Mouse (Mus musculus): ENCODE measurements around the gene Ube2e1.

The Ube2e1 gene

GRCm38 (mm10) chr14:18331693-18332131, at the start of gene Ube2e1:
TSS of gene Ube2e1 (minus strand) at chr14:18331859.
- DNase-seq (ENCODE audit: low spot score), result peak; percentile 82

- no peak for DNase-seq (ENCODE audit: low spot score)
Observed at GRCm38 (mm10) chr14:18379841-18380240, 48.2 kb upstream of the Ube2e1 start.

- DNase-seq (ENCODE audit: low spot score), result no peak
Observed at GRCm38 (mm10) chr14:18377944-18378575, 46.4 kb upstream of the Ube2e1 start.

GRCm38 (mm10) chr14:18376206-18376605, 44.5 kb upstream of the Ube2e1 start:
- DNase-seq (ENCODE audit: low spot score), result no peak

GRCm38 (mm10) chr14:18373758-18374405, 42.2 kb upstream of the Ube2e1 start:
- no peak for DNase-seq (ENCODE audit: low spot score)

- DNase-seq (ENCODE audit: low spot score), result no peak
Observed at GRCm38 (mm10) chr14:18372761-18373610, 41.3 kb upstream of the Ube2e1 start.

GRCm38 (mm10) chr14:18369031-18369430, 37.4 kb upstream of the Ube2e1 start:
- no peak for DNase-seq (ENCODE audit: low spot score)

- no peak for DNase-seq (ENCODE audit: low spot score)
Observed at GRCm38 (mm10) chr14:18367025-18367424, 35.4 kb upstream of the Ube2e1 start.

- no peak for DNase-seq (ENCODE audit: low spot score)
Observed at GRCm38 (mm10) chr14:18364321-18364720, 32.7 kb upstream of the Ube2e1 start.

- no peak for DNase-seq (ENCODE audit: low spot score)
Observed at GRCm38 (mm10) chr14:18356442-18356841, 24.8 kb upstream of the Ube2e1 start.

- no peak for DNase-seq (ENCODE audit: low spot score)
Observed at GRCm38 (mm10) chr14:18355514-18356190, 24.0 kb upstream of the Ube2e1 start.

GRCm38 (mm10) chr14:18353525-18353924, 21.9 kb upstream of the Ube2e1 start:
- DNase-seq (ENCODE audit: low spot score), result no peak

GRCm38 (mm10) chr14:18352934-18353333, 21.3 kb upstream of the Ube2e1 start:
- no peak for DNase-seq (ENCODE audit: low spot score)

GRCm38 (mm10) chr14:18350680-18351079, 19.0 kb upstream of the Ube2e1 start:
- no peak for DNase-seq (ENCODE audit: low spot score)

- no peak for DNase-seq (ENCODE audit: low spot score)
Observed at GRCm38 (mm10) chr14:18349871-18350270, 18.2 kb upstream of the Ube2e1 start.

GRCm38 (mm10) chr14:18343589-18343988, 11.9 kb upstream of the Ube2e1 start:
- DNase-seq (ENCODE audit: low spot score), result no peak

GRCm38 (mm10) chr14:18342749-18343148, 11.1 kb upstream of the Ube2e1 start:
- DNase-seq (ENCODE audit: low spot score), result no peak

- no peak for DNase-seq (ENCODE audit: low spot score)
Observed at GRCm38 (mm10) chr14:18341088-18341487, 9.4 kb upstream of the Ube2e1 start.

GRCm38 (mm10) chr14:18336106-18336505, 4.4 kb upstream of the Ube2e1 start:
- no peak for DNase-seq (ENCODE audit: low spot score)

- peak; percentile 52 for DNase-seq (ENCODE audit: low spot score)
Observed at GRCm38 (mm10) chr14:18330789-18331692, 618 bp downstream of the Ube2e1 start.
